Mouse (Mus musculus): ENCODE results near the gene Birc2.

GRCm38 (mm10) chr9:7784615-7785012, 52.2 kb downstream of the Birc2 start:
- no peak for TF ChIP-seq POLR2A (IDR thresholded peaks at IDR 0.05; ENCODE audit: control insufficient read depth, low read depth, low read length)
- no peak for TF ChIP-seq CTCF (IDR thresholded peaks at IDR 0.05; ENCODE audit: control insufficient read depth, insufficient read depth, insufficient replicate concordance, low read depth, low read length)
